Mouse (Mus musculus) telencephalon, adult 2 months (tissue): ENCODE data around the gene Gm32687.
"Not testable (repeated sequence)": the region's sequence is repeated elsewhere in the genome, so short reads cannot be mapped to it uniquely, and the experiment has no call there.

Source experiments
- DNase-seq: peaks from one replicate; pipeline ENCODE4 v3.0.0-alpha.2; 2011; ENCODE audit warnings: low read depth, low spot score

Gene Gm32687

GRCm38 (mm10) chr10:81863409-81864407 is at the start of gene Gm32687:
Gene Gm32687 (plus strand): TSS chr10:81863934.
- not testable (repeated sequence) for DNase-seq

- DNase-seq = not testable (repeated sequence)
Measured at GRCm38 (mm10) chr10:81846219-81846618, 17.5 kb upstream of the Gm32687 start.

- not testable (repeated sequence) for DNase-seq
Measured at GRCm38 (mm10) chr10:81929842-81930743, 66.4 kb downstream of the Gm32687 start, which contains the start of gene Zfp781. Gene Zfp781 (minus strand): TSS chr10:81930480.
